Mouse (Mus musculus) stomach, postnatal 0 days (tissue): ENCODE data around the gene Pcgf6.

Source experiments
- CTCF ChIP-seq: IDR thresholded peaks from 2 replicates; pipeline ENCODE4 v1.5.1; 2016; ENCODE audit warnings: antibody characterized with exemption, low read depth, mild to moderate bottlenecking, moderate library complexity
- EP300 ChIP-seq: optimal IDR thresholded peaks from 2 replicates; pipeline ENCODE3; 2016; ENCODE audit warnings: antibody characterized with exemption

DNA sequence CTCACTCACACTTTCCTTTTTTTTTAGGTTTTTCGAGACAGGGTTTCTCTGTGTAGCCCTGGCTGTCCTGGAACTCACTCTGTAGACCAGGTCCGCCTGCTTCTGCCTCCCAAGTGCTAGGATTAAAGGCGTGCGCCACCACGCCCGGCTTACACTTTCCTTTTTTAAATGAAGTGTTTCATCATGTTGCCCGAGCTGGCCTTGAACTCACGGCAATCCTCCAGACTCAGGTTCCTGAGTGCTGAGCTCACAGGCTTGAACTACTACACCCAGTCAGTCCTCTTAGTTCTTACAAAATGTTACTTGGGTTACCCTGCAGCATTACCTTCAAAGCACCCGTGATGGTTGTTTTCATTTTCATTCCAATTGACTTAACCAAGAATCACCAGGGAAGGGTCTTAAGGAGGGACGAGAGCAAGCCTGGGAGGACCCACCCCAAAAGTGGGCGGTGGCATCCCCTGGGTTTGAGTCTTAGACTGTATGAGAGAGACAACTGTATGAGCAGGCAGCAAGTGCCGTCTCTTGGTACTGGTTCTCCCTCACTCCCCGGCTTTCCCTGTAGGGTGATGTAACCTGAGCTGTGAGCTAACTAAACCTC lies 3.4 kb downstream of the Pcgf6 start:
- TF ChIP-seq CTCF = no peak
- TF ChIP-seq EP300 = no peak
